Mouse (Mus musculus) erythroblast, embryonic 14.5 days (primary cell): ENCODE results near the gene Gjb4. TPM values are rescaled to one million over a fixed set of nuclear protein-coding genes. Genes with fewer than 3 reads are reported as not detected.

Source experiments
- H3K27me3 ChIP-seq: 2 replicates; pipeline ENCODE4 v1.6.1; 2012; ENCODE audit warnings: inconsistent platforms; ENCODE audit not compliant: control insufficient read depth
- H3K36me3 ChIP-seq: 2 replicates; pipeline ENCODE4 v1.6.1; 2012; ENCODE audit warnings: mild to moderate bottlenecking, inconsistent platforms; ENCODE audit not compliant: control insufficient read depth
- H3K4me1 ChIP-seq: 2 replicates; pipeline ENCODE4 v1.6.1; 2012; ENCODE audit warnings: inconsistent platforms; ENCODE audit not compliant: control insufficient read depth
- H3K4me3 ChIP-seq: replicated peaks from 2 replicates; pipeline ENCODE3; 2012; ENCODE audit warnings: moderate library complexity, mild to moderate bottlenecking, inconsistent platforms
- H3K9me3 ChIP-seq: 2 replicates; pipeline ENCODE4 v1.6.1; 2012; ENCODE audit warnings: low read length, inconsistent platforms, mixed read lengths; ENCODE audit not compliant: control insufficient read depth
- GATA1 ChIP-seq: IDR thresholded peaks from 2 replicates; pipeline ENCODE4 v1.6.1; 2012; ENCODE audit warnings: low read length, inconsistent platforms, mixed read lengths
- TAL1 ChIP-seq: IDR thresholded peaks from 3 replicates; pipeline ENCODE4 v1.6.1; 2012; ENCODE audit warnings: low read length, inconsistent platforms, mixed read lengths
- polyA plus RNA-seq: library from polyadenylated mRNA; stranded (reverse); fragments of >175 nt; gene quantifications from 2 replicates; pipeline ENCODE4 v1.2.3, GENCODE M21; 2012

Gjb4 gene
- polyA plus RNA-seq, 1 experiment = not detected

GRCm38 (mm10) chr4:127354506-127355485 lies 915 bp upstream of the Gjb4 start:
- H3K36me3 ChIP-seq = peaks cover 9% of the 10 kb centered on the region; the same call in 1 of the 2 replicates
- no peaks in the 10 kb centered on the region for H3K27me3 ChIP-seq
- peaks cover 7% of the 10 kb centered on the region for H3K4me1 ChIP-seq
- no peak for TF ChIP-seq GATA1
- no peak for TF ChIP-seq TAL1
- no peaks in the 10 kb centered on the region for H3K9me3 ChIP-seq
- H3K4me3 ChIP-seq = no peak overlapping the region

- H3K9me3 ChIP-seq = no peaks in the 10 kb centered on the region
- peaks cover 9% of the 10 kb centered on the region; the same call in 1 of the 2 replicates for H3K36me3 ChIP-seq
- H3K27me3 ChIP-seq = no peaks in the 10 kb centered on the region
- TF ChIP-seq TAL1 (no peak), GATA1 (no peak)
- H3K4me3 ChIP-seq = no peak overlapping the region
- H3K4me1 ChIP-seq = peaks cover 5% of the 10 kb centered on the region
Measured at GRCm38 (mm10) chr4:127352594-127352993, 1.3 kb downstream of the Gjb4 start.

GRCm38 (mm10) chr4:127349560-127350300 lies 4.2 kb downstream of the Gjb4 start:
- H3K4me3 ChIP-seq = no peak overlapping the region
- no peaks in the 10 kb centered on the region; the same call in 1 of the 2 replicates for H3K4me1 ChIP-seq
- peaks cover 9% of the 10 kb centered on the region; the same call in 1 of the 2 replicates for H3K36me3 ChIP-seq
- no peaks in the 10 kb centered on the region for H3K9me3 ChIP-seq
- TF ChIP-seq GATA1 (no peak), TAL1 (no peak)
- no peaks in the 10 kb centered on the region for H3K27me3 ChIP-seq

GRCm38 (mm10) chr4:127345000-127345399 lies 8.9 kb downstream of the Gjb4 start:
- no peaks in the 10 kb centered on the region for H3K4me1 ChIP-seq
- no peak for TF ChIP-seq TAL1
- no peak for TF ChIP-seq GATA1
- no peak overlapping the region for H3K4me3 ChIP-seq
- H3K27me3 ChIP-seq = no peaks in the 10 kb centered on the region
- no peaks in the 10 kb centered on the region for H3K9me3 ChIP-seq
- no peaks in the 10 kb centered on the region; the same call in 1 of the 2 replicates for H3K36me3 ChIP-seq

- no peak overlapping the region for H3K4me3 ChIP-seq
- no peaks in the 10 kb centered on the region for H3K4me1 ChIP-seq
- no peaks in the 10 kb centered on the region for H3K36me3 ChIP-seq
- H3K27me3 ChIP-seq = no peaks in the 10 kb centered on the region
- TF ChIP-seq GATA1 = no peak
- no peak for TF ChIP-seq TAL1
- H3K9me3 ChIP-seq = no peaks in the 10 kb centered on the region
Measured at GRCm38 (mm10) chr4:127341372-127341771, 12.5 kb downstream of the Gjb4 start.

- Histone ChIP-seq H3K4me3 (no peak overlapping the region), H3K27me3 (no peaks in the 10 kb centered on the region; the same call in 1 of the 2 replicates), H3K9me3 (no peaks in the 10 kb centered on the region), H3K36me3 (no peaks in the 10 kb centered on the region), H3K4me1 (peaks cover 3% of the 10 kb centered on the region; the same call in 1 of the 2 replicates)
- TF ChIP-seq GATA1 (no peak), TAL1 (no peak)
Measured at GRCm38 (mm10) chr4:127337668-127338067, 16.2 kb downstream of the Gjb4 start.

GRCm38 (mm10) chr4:127334870-127335504 lies 18.9 kb downstream of the Gjb4 start:
- Histone ChIP-seq H3K27me3 (peaks cover 22% of the 10 kb centered on the region), H3K4me1 (peaks cover 3% of the 10 kb centered on the region; the same call in 1 of the 2 replicates), H3K4me3 (no peak overlapping the region), H3K36me3 (no peaks in the 10 kb centered on the region), H3K9me3 (no peaks in the 10 kb centered on the region)
- TF ChIP-seq TAL1 (no peak), GATA1 (no peak)

- TF ChIP-seq GATA1 = no peak
- no peak for TF ChIP-seq TAL1
- H3K4me1 ChIP-seq = peaks cover 3% of the 10 kb centered on the region; the same call in 1 of the 2 replicates
- H3K4me3 ChIP-seq = no peak overlapping the region
- H3K36me3 ChIP-seq = no peaks in the 10 kb centered on the region
- no peaks in the 10 kb centered on the region for H3K9me3 ChIP-seq
- H3K27me3 ChIP-seq = peaks cover 42% of the 10 kb centered on the region
Measured at GRCm38 (mm10) chr4:127331171-127331570, 22.7 kb downstream of the Gjb4 start.
